Mouse (Mus musculus) testis, adult 2 months (tissue): ENCODE measurements around the gene Ero1lb.

ENCODE experiments used
- CTCF ChIP-seq: fragments of 200-500 bp; IDR thresholded peaks from 2 replicates; pipeline ENCODE4 v1.5.1; 2012; ENCODE audit warnings: low read depth, mild to moderate bottlenecking, inconsistent platforms, low read length, moderate library complexity; ENCODE audit not compliant: control insufficient read depth, insufficient read depth, insufficient replicate concordance
- POLR2A ChIP-seq: fragments of 200-500 bp; IDR thresholded peaks from 2 replicates; pipeline ENCODE4 v1.6.1; 2012; ENCODE audit warnings: low read depth, mild to moderate bottlenecking, inconsistent platforms, low read length, moderate library complexity; ENCODE audit not compliant: control insufficient read depth

DNA sequence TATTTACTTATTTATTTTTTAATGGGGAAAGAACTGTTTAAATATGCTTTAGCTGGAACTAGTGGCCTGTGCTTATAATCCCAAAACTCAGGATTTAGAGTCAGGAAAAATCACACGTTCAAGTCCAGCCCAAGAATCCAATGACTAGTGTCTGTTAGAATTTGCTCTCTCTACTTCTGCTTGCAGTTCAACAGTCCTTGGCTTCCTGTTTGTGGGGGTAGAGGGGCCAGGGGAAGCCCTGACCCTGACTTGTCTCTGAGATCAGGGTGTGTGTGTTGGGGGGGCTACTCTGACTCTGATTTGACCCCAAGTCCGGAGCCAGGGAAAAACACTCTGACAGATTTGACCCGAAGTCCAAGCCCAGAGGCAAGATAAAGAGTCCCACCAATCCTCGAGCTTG lies 40.0 kb upstream of the Ero1lb start:
- TF ChIP-seq CTCF: no peak
- no peak for TF ChIP-seq POLR2A
